9 mouse cellular contexts compared by ENCODE assay signal in the genomic region with DNA sequence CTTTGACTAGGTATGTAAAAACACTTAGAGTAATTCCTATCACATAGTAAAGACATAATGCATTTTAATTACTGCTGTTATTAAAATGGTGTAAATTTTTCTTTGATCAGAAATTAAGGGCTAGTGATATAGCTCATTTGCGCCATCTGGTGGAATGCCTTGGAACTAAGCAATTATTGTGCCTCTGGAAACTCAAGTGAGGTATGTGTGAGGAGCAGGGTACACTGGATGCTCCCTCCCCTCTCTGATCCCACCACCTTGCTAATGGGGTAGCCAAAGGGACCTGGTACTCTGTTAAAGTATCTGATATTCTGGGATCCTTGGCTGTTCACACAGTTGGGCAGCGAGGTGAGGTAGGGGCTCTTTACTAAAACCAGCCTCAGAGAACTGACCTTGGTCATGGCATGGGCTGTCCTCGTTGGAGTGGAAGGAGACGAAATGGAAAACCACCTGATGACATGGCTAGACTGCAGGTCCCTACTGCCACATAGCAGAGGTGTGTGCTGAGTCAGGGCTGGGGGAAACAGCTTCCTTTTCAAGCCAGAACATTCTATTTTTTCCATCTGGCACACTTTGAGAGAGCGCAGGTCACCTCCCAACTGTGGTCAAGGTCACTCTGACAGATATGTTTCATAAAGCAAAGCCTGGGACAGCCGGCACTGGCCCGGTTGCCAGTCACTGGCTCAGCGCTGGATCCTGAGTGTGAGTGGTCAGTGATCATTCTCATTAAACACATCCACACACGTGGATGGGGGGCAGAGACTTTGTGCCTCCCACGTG. TPM values are rescaled to one million over a fixed set of nuclear protein-coding genes. Genes with fewer than 3 reads are reported as not detected.
DNase-seq lines count a peak whose midpoint lies in the region; ATAC-seq and TF ChIP-seq lines count a peak whose summit lies in the region.
"Had no signal": no experiment of that assay in that cellular context is flagged by ENCODE, and none has a peak within 500 bp of the region (broad histone marks: within the 10 kb centered on the region; RNA-seq: fewer than 3 reads in every experiment).

No protein-coding gene starts in this region.

- H3K4me3 ChIP-seq in gastrocnemius, adult 2 months: no peak overlapping the region
- no peak overlapping the region for H3K4me3 ChIP-seq in forebrain, embryonic 14.5 days (ENCODE audit: low read depth, low read length)
- no peak overlapping the region for H3K4me3 ChIP-seq in midbrain, embryonic 14.5 days (replicated peaks; ENCODE audit: low read depth, low read length)

- H3K4me1 ChIP-seq in forebrain, embryonic 14.5 days (ENCODE audit: control insufficient read depth, insufficient read depth, low read length): no peaks in the 10 kb centered on the region
- no peaks in the 10 kb centered on the region for H3K4me1 ChIP-seq in midbrain, embryonic 14.5 days (ENCODE audit: control insufficient read depth, insufficient read depth, low read length)

- H3K27me3 ChIP-seq in forebrain, embryonic 14.5 days (replicated peaks; ENCODE audit: control insufficient read depth, insufficient read depth, low read length): no peaks in the 10 kb centered on the region
- H3K27me3 ChIP-seq in midbrain, embryonic 14.5 days (ENCODE audit: control insufficient read depth, insufficient read depth, low read length): no peaks in the 10 kb centered on the region

- no peak overlapping the region for H3K9ac ChIP-seq in forebrain, embryonic 14.5 days (ENCODE audit: low read length)
- H3K9ac ChIP-seq in midbrain, embryonic 14.5 days (replicated peaks; ENCODE audit: low read length): no peak overlapping the region

- intact Hi-C loops in gastrocnemius, adult 2 months (cut with DNase I): loop anchor here (10.0 kb wide), 2 partner anchors 501 to 751 kb away; no protein-coding TSS in a partner anchor
- intact Hi-C loops in gastrocnemius, postnatal 36 days (cut with DNase I): no loop called here

- H3K4me2 ChIP-seq in forebrain, embryonic 14.5 days (ENCODE audit: low read length): no peak overlapping the region
- no peak overlapping the region for H3K4me2 ChIP-seq in midbrain, embryonic 14.5 days (ENCODE audit: low read length)

- H3K9me3 ChIP-seq in forebrain, embryonic 14.5 days (replicated peaks; ENCODE audit: control insufficient read depth, low read length): no peaks in the 10 kb centered on the region
- H3K9me3 ChIP-seq in midbrain, embryonic 14.5 days (ENCODE audit: control insufficient read depth, low read length): no peaks in the 10 kb centered on the region

- DNase-seq in gastrocnemius, adult 2 months: no peak
- DNase-seq in gastrocnemius, postnatal 36 days: no peak
- peak; percentile 40 for DNase-seq in B cell, adult 2 months
- DNase-seq in brain, adult 2 months (ENCODE audit: low read depth, low spot score): peak; percentile 57
- DNase-seq in forebrain, embryonic 14.5 days (ENCODE audit: low spot score): peak; percentile 72
- DNase-seq in kidney, postnatal 4 days: peak; percentile 65 to 69
- DNase-seq in midbrain, embryonic 14.5 days: peak; percentile 86
- DNase-seq in thymus, postnatal 4 days: peak; percentile 49

- peak; percentile 70 for TF ChIP-seq CTCF in gastrocnemius, adult 2 months (IDR thresholded peaks at IDR 0.05)

- H3K27ac ChIP-seq in gastrocnemius, adult 2 months: no peak overlapping the region
- H3K27ac ChIP-seq in forebrain, embryonic 14.5 days (ENCODE audit: low read depth, low read length): no peak overlapping the region
- H3K27ac ChIP-seq in midbrain, embryonic 14.5 days (replicated peaks; ENCODE audit: low read depth, low read length): no peak overlapping the region

- 72% methylated on average over 10 of the region's 10 CpGs for WGBS in forebrain, embryonic 14.5 days
- 72% methylated on average over 10 of the region's 10 CpGs for WGBS in midbrain, embryonic 14.5 days

- no peaks in the 10 kb centered on the region for H3K36me3 ChIP-seq in forebrain, embryonic 14.5 days (ENCODE audit: control insufficient read depth, insufficient read depth, low read length)
- no peaks in the 10 kb centered on the region for H3K36me3 ChIP-seq in midbrain, embryonic 14.5 days (ENCODE audit: control insufficient read depth, insufficient read depth, low read length)

- ATAC-seq in forebrain, embryonic 14.5 days: peak; percentile 58
- no peak for ATAC-seq in midbrain, embryonic 14.5 days (ENCODE audit: low FRiP score, low TSS enrichment)

RNA-seq across cellular contexts. Expression of a gene that starts 3.6 kb away (rescaled TPM):
- total RNA-seq in gastrocnemius, adult 2 months (2021): under 1 TPM in 1 of 2 experiments, not detected in 1; 0.84 TPM
- under 1 TPM; 0.15 to 0.20 TPM for total RNA-seq in gastrocnemius, postnatal 36 days (2021)
- not detected in 2 replicates for polyA plus RNA-seq in forebrain, embryonic 14.5 days (2014; fragmentation: Nextera tagmentation; extraction: Ambion mirVana)
- not detected in 2 replicates for polyA plus RNA-seq in midbrain, embryonic 14.5 days (2014; fragmentation: Nextera tagmentation; extraction: Ambion mirVana)

RNA-seq across cellular contexts. Expression of a gene that starts 7.6 kb away (rescaled TPM):
- total RNA-seq in gastrocnemius, adult 2 months (2021): not detected
- total RNA-seq in gastrocnemius, postnatal 36 days (2021): not detected
- polyA plus RNA-seq in forebrain, embryonic 14.5 days (2014; fragmentation: Nextera tagmentation; extraction: Ambion mirVana): 0.10 TPM in 1 of 2 replicates, not detected in the other
- polyA plus RNA-seq in midbrain, embryonic 14.5 days (2014; fragmentation: Nextera tagmentation; extraction: Ambion mirVana): 0.13 and 0.16 TPM in 2 replicates

RNA-seq across cellular contexts. Expression of a gene that starts 36.6 kb away (rescaled TPM):
- total RNA-seq in gastrocnemius, adult 2 months (2021): not detected
- not detected for total RNA-seq in gastrocnemius, postnatal 36 days (2021)
- polyA plus RNA-seq in forebrain, embryonic 14.5 days (2014; fragmentation: Nextera tagmentation; extraction: Ambion mirVana): not detected in 2 replicates
- polyA plus RNA-seq in midbrain, embryonic 14.5 days (2014; fragmentation: Nextera tagmentation; extraction: Ambion mirVana): not detected in 2 replicates
- total RNA-seq: layer of hippocampus, adult 8-10 months had no signal

RNA-seq across cellular contexts. Expression of a gene that starts 38.5 kb away (rescaled TPM):
- total RNA-seq in gastrocnemius, adult 2 months (2021): not detected
- not detected for total RNA-seq in gastrocnemius, postnatal 36 days (2021)
- polyA plus RNA-seq in forebrain, embryonic 14.5 days (2014; fragmentation: Nextera tagmentation; extraction: Ambion mirVana): not detected in 2 replicates
- polyA plus RNA-seq in midbrain, embryonic 14.5 days (2014; fragmentation: Nextera tagmentation; extraction: Ambion mirVana): not detected in 2 replicates
- total RNA-seq: layer of hippocampus, adult 8-10 months had no signal

RNA-seq across cellular contexts. Expression of a gene that starts 56.6 kb away (rescaled TPM):
- not detected for total RNA-seq in gastrocnemius, adult 2 months (2021)
- total RNA-seq in gastrocnemius, postnatal 36 days (2021): not detected
- not detected in 2 replicates for polyA plus RNA-seq in forebrain, embryonic 14.5 days (2014; fragmentation: Nextera tagmentation; extraction: Ambion mirVana)
- not detected in 2 replicates for polyA plus RNA-seq in midbrain, embryonic 14.5 days (2014; fragmentation: Nextera tagmentation; extraction: Ambion mirVana)

Comparison
In these comparisons a context has a peak if more than half of its experiments do, and no peak if none do; other contexts are left out.
1. DNase-seq: peak in B cell, adult 2 months (2 of 2), brain, adult 2 months (single experiment), forebrain, embryonic 14.5 days (single experiment), kidney, postnatal 4 days (2 of 2), midbrain, embryonic 14.5 days (single experiment) and thymus, postnatal 4 days (single experiment); none in gastrocnemius, adult 2 months (single experiment) and gastrocnemius, postnatal 36 days (0 of 2).